Mouse (Mus musculus) CH12.LX (cell line): ENCODE data around the gene Usmg5. TPM values are rescaled to one million over a fixed set of nuclear protein-coding genes. Genes with fewer than 3 reads are reported as not detected.

Experiments
- DNase-seq: peaks from one replicate; pipeline ENCODE4 v3.0.0-alpha.2; 2013; ENCODE audit errors: extremely low read depth
- H3K27ac ChIP-seq: 2 replicates; pipeline ENCODE4 v1.5.1; 2012; ENCODE audit warnings: low read depth, mild to moderate bottlenecking, control low read depth, moderate library complexity; ENCODE audit not compliant: insufficient read depth
- H3K27me3 ChIP-seq: replicated peaks from 2 replicates; pipeline ENCODE3; 2012; ENCODE audit warnings: inconsistent platforms
- H3K36me3 ChIP-seq, 2 experiments: replicated peaks in 1 of 2; 2 replicates each; pipeline versions ENCODE3 to v1.6.1; 2012; ENCODE audit warnings: inconsistent platforms in 1 of 2, low read length in 1 of 2, mild to moderate bottlenecking in 1 of 2, mixed read lengths in 1 of 2, moderate library complexity in 1 of 2; ENCODE audit not compliant: control insufficient read depth in 1 of 2, insufficient read depth in 1 of 2
- H3K4me1 ChIP-seq, 2 experiments: 2 replicates each; pipeline ENCODE4 v1.6.1; 2012; ENCODE audit warnings: inconsistent platforms in 1 of 2, moderate library complexity in 1 of 2; ENCODE audit not compliant: insufficient read depth in 2 of 2, control insufficient read depth in 1 of 2
- H3K4me2 ChIP-seq: 2 replicates; pipeline ENCODE4 v1.6.1; 2012; ENCODE audit warnings: low read depth, mild to moderate bottlenecking, control low read depth; ENCODE audit not compliant: poor library complexity, insufficient read depth, severe bottlenecking
- H3K4me3 ChIP-seq, 3 experiments: fragments of 150-350 bp in 1 of 3; sonication (generic) in 1 of 3; replicated peaks in 1 of 3; 2 replicates each; pipeline versions ENCODE3 to v1.5.1; 2011 to 2012; ENCODE audit warnings: low read depth in 2 of 3, low read length in 2 of 3, mild to moderate bottlenecking in 2 of 3, moderate library complexity in 2 of 3, control low read depth in 1 of 3, improper control_type of control experiment in 1 of 3, inconsistent platforms in 1 of 3, mixed read lengths in 1 of 3; ENCODE audit not compliant: poor library complexity in 1 of 3
- H3K79me2 ChIP-seq: replicated peaks from 2 replicates; pipeline ENCODE4 v1.6.1; 2012; ENCODE audit warnings: mild to moderate bottlenecking, moderate library complexity; ENCODE audit not compliant: control insufficient read depth, poor library complexity, insufficient read depth, severe bottlenecking; ENCODE audit errors: extremely low read depth
- H3K9ac ChIP-seq: 2 replicates; pipeline ENCODE4 v1.6.1; 2012; ENCODE audit warnings: low read depth, mild to moderate bottlenecking, control low read depth, moderate library complexity; ENCODE audit not compliant: insufficient read depth
- H3K9me3 ChIP-seq: replicated peaks from 2 replicates; pipeline ENCODE3; 2012; ENCODE audit warnings: low read length, inconsistent platforms, mixed read lengths
- BHLHE40 ChIP-seq: IDR thresholded peaks from 2 replicates; pipeline ENCODE4 v1.6.1; 2011; ENCODE audit warnings: mild to moderate bottlenecking, low read depth, low read length, improper control_type of control experiment
- CHD2 ChIP-seq: IDR thresholded peaks from 2 replicates; pipeline ENCODE4 v1.6.1; 2011; ENCODE audit warnings: low read length, improper control_type of control experiment
- CTCF ChIP-seq, 2 experiments: IDR thresholded peaks in 1 of 2; conservative IDR thresholded peaks in 1 of 2; 2 replicates each; pipeline ENCODE4 v1.5.1; 2011 to 2012; ENCODE audit warnings: low read depth in 2 of 2, low read length in 2 of 2, improper control_type of control experiment in 1 of 2, inconsistent platforms in 1 of 2, mild to moderate bottlenecking in 1 of 2, moderate library complexity in 1 of 2
- EP300 ChIP-seq: IDR thresholded peaks from 2 replicates; pipeline ENCODE4 v1.6.1; 2011; ENCODE audit warnings: low read length, improper control_type of control experiment
- IRF4 ChIP-seq: IDR thresholded peaks from 2 replicates; pipeline ENCODE4 v1.6.1; 2014; ENCODE audit warnings: low read depth, mild to moderate bottlenecking, inconsistent platforms, low read length, improper control_type of control experiment
- JUN ChIP-seq: IDR thresholded peaks from 2 replicates; pipeline ENCODE4 v1.6.1; 2011; ENCODE audit warnings: low read depth, mild to moderate bottlenecking, low read length, improper control_type of control experiment, moderate library complexity; ENCODE audit not compliant: insufficient read depth
- PAX5 ChIP-seq: IDR thresholded peaks from 2 replicates; pipeline ENCODE4 v1.6.1; 2012; ENCODE audit warnings: low read length, inconsistent platforms, mixed read lengths
- POLR2AphosphoS2 ChIP-seq: IDR thresholded peaks from 2 replicates; pipeline ENCODE4 v1.6.1; 2011; ENCODE audit warnings: low read depth, low read length, improper control_type of control experiment
- RAD21 ChIP-seq: IDR thresholded peaks from 2 replicates; pipeline ENCODE4 v1.6.1; 2011; ENCODE audit warnings: low read depth, mild to moderate bottlenecking, low read length, improper control_type of control experiment, moderate library complexity
- RCOR1 ChIP-seq: conservative IDR thresholded peaks from 2 replicates; pipeline ENCODE4 v1.6.1; 2012; ENCODE audit warnings: low read depth, mild to moderate bottlenecking, inconsistent platforms, low read length, improper control_type of control experiment
- SMC3 ChIP-seq: IDR thresholded peaks from 2 replicates; pipeline ENCODE4 v1.6.1; 2011; ENCODE audit warnings: low read depth, low read length, improper control_type of control experiment
- TCF12 ChIP-seq: IDR thresholded peaks from 2 replicates; pipeline ENCODE4 v1.6.1; 2014; ENCODE audit warnings: low read depth, mild to moderate bottlenecking, inconsistent platforms, low read length, improper control_type of control experiment
- UBTF ChIP-seq: IDR thresholded peaks from 2 replicates; pipeline ENCODE4 v1.6.1; 2012; ENCODE audit warnings: low read depth, mild to moderate bottlenecking, inconsistent platforms, low read length, improper control_type of control experiment, moderate library complexity
- USF1 ChIP-seq: IDR thresholded peaks from 2 replicates; pipeline ENCODE4 v1.6.1; 2014; ENCODE audit warnings: low read depth, mild to moderate bottlenecking, inconsistent platforms, low read length, improper control_type of control experiment
- USF2 ChIP-seq: conservative IDR thresholded peaks from 2 replicates; pipeline ENCODE4 v1.6.1; 2011; ENCODE audit warnings: low read depth, low read length, improper control_type of control experiment
- ZC3H11A ChIP-seq: IDR thresholded peaks from 2 replicates; pipeline ENCODE4 v1.6.1; 2012; ENCODE audit warnings: low read depth, mild to moderate bottlenecking, inconsistent platforms, low read length, improper control_type of control experiment
- ZKSCAN1 ChIP-seq: IDR thresholded peaks from 2 replicates; pipeline ENCODE4 v1.6.1; 2012; ENCODE audit warnings: low read depth, inconsistent platforms, low read length, improper control_type of control experiment, borderline replicate concordance
- ZNF384 ChIP-seq: IDR thresholded peaks from 2 replicates; pipeline ENCODE4 v1.6.1; 2012; ENCODE audit warnings: low read depth, low read length, improper control_type of control experiment, inconsistent platforms
- dilution Hi-C: fragments of 300-500 bp; cut with MboI; formaldehyde crosslinking; loops from 2 replicates; pipeline ENCODE4 v1.14.3; 2020; ENCODE audit warnings: low sequenced_read_pairs; ENCODE audit not compliant: extremely low pct_unique_long_range_greater_than_20kb, extremely low pct_ligation_motif_present
- in situ Hi-C: fragments of 300-500 bp; cut with MboI; formaldehyde crosslinking; loops from 3 replicates; pipeline ENCODE4 v1.14.3; 2019; ENCODE audit warnings: low sequenced_read_pairs, low pct_ligation_motif_present, low pct_unique_long_range_greater_than_20kb, mixed read lengths
- polyA plus RNA-seq: library from polyadenylated mRNA; unstranded; fragments of >175 nt; gene quantifications from 2 replicates; pipeline ENCODE4 v1.2.1, GENCODE M21; 2012; ENCODE audit warnings: low read depth; ENCODE audit not compliant: insufficient read length
- total RNA-seq, 2 experiments: library from RNA; depleted of rRNA; stranded (reverse); fragments of 300-350 nt in 1 of 2; fragments of >200 nt in 1 of 2; gene quantifications; 2 replicates each; pipeline ENCODE4 v1.2.3; 2012 to 2014

The Usmg5 gene
- total and polyA plus RNA-seq, 3 experiments: 226 to 674 (median 646) TPM

- dilution Hi-C loops: no loop called here
- H3K4me1 ChIP-seq: peaks cover 9 to 36% of the 10 kb centered on the region in 2 experiments
- H3K9me3 ChIP-seq: no peaks in the 10 kb centered on the region
- TF ChIP-seq UBTF (no peak), JUN (no peak), PAX5 (no peak), RCOR1 (no peak), TCF12 (no peak), USF2 (no peak), POLR2AphosphoS2 (no peak)
- H3K79me2 ChIP-seq: peaks cover 11% of the 10 kb centered on the region
- no peak for DNase-seq
- in situ Hi-C loops: no loop called here
- no peak overlapping the region for H3K27ac ChIP-seq
- no peak overlapping the region for H3K4me3 ChIP-seq
- no peak overlapping the region for H3K9ac ChIP-seq
- no peak overlapping the region for H3K4me2 ChIP-seq
- peaks cover 24 to 54% of the 10 kb centered on the region in 2 experiments for H3K36me3 ChIP-seq
- H3K27me3 ChIP-seq: no peaks in the 10 kb centered on the region
These were observed 43.1 kb downstream of the Usmg5 start for GRCm38 (mm10) chr19:47047236-47047833.

DNA sequence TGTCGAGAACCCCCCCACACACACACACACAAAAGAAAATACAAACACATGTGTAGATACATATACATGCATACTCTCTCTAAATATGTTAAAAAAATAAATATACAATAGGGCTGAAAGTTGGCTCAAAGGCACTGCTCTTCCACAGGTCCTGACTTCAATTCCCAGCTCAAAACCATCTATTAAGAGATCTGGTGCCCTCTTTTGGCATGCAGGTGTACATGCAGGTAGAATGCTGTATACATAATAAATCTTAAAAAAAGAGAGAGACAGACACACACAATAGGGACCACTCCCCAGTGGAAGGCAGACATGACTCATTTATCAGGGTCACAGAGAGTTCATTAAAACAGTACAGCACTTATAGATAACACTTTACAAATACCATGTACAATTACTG is 44.1 kb downstream of the Usmg5 start:
- no peak overlapping the region for H3K9ac ChIP-seq
- no peaks in the 10 kb centered on the region for H3K9me3 ChIP-seq
- DNase-seq: no peak
- H3K4me1 ChIP-seq: peaks cover 9 to 35% of the 10 kb centered on the region in 2 experiments
- no peak overlapping the region for H3K4me2 ChIP-seq
- TF ChIP-seq ZC3H11A (no peak), SMC3 (0 out of 2 replicates have a peak, but pooled peaks have one; percentile 12), ZNF384 (no peak), CTCF (conservative IDR thresholded peaks at IDR 0.05 in 1 of 2, IDR thresholded peaks at IDR 0.05 in 1 of 2; ENCODE audit: low read depth in 2 of 2, low read length in 2 of 2) (peak in 1 of 2 experiments; percentile 55; a peak in 2 of 4 replicates), RCOR1 (no peak), EP300 (no peak), ZKSCAN1 (no peak), USF1 (no peak), IRF4 (no peak), CHD2 (no peak), RAD21 (peak; percentile 29), BHLHE40 (no peak), TCF12 (no peak), USF2 (no peak)
- TF ChIP-seq, all 38 proteins: peak for 3
- Histone ChIP-seq H3K27ac (no peak overlapping the region), H3K27me3 (no peaks in the 10 kb centered on the region), H3K79me2 (peaks cover 11% of the 10 kb centered on the region), H3K36me3 (peaks cover 26 to 62% of the 10 kb centered on the region in 2 experiments), H3K4me3 (no peak overlapping the region)
- dilution Hi-C loops: no loop called here
- in situ Hi-C loops: no loop called here
